Mouse (Mus musculus) gastrocnemius, postnatal 4 days (tissue): ENCODE results near the gene Cnn1. TPM values are rescaled to one million over a fixed set of nuclear protein-coding genes. Genes with fewer than 3 reads are reported as not detected.

Experiments used
- DNase-seq, 2 experiments: peaks; one replicate each; pipeline ENCODE4 v3.0.0; 2021 to 2022; ENCODE audit warnings: low spot score in 2 of 2, mixed read lengths in 2 of 2
- long read RNA-seq, 2 experiments: library from polyadenylated mRNA; stranded (forward); transcript quantifications; one replicate each; pipeline ENCODE4 v2.0.0; 2021
- total RNA-seq, 2 experiments: library from RNA; stranded (reverse); gene quantifications; 2 replicates each; pipeline ENCODE4 v1.2.3; 2021

The Cnn1 gene
- 1 to 10 TPM; 7.2 to 7.5 TPM for total RNA-seq
- long read RNA-seq, experiment 1, transcript Cnn1-201 (7 exons, 2,381 nt) = major isoform, 21 of 23 reads
- long read RNA-seq, experiment 1, partial matches to known transcripts = 0 of 23 reads
- long read RNA-seq, experiment 1, other reads (novel, unspliced or antisense) = 2 of 23 reads
- long read RNA-seq, experiment 2, transcript Cnn1-201 (7 exons, 2,381 nt) = major isoform, 22 of 25 reads
- long read RNA-seq, experiment 2, partial matches to known transcripts = 1 of 25 reads
- long read RNA-seq, experiment 2, other reads (novel, unspliced or antisense) = 2 of 25 reads

- DNase-seq = no peak
Measured at GRCm38 (mm10) chr9:22098993-22099696, at the start of gene Cnn1. TSS of gene Cnn1 (plus strand) at chr9:22099216.

GRCm38 (mm10) chr9:22049315-22049714 lies 49.7 kb upstream of the Cnn1 start:
- DNase-seq = no peak

- DNase-seq = no peak
Measured at GRCm38 (mm10) chr9:22049721-22050270, 49.2 kb upstream of the Cnn1 start.

GRCm38 (mm10) chr9:22050351-22050889 lies 48.6 kb upstream of the Cnn1 start:
- no peak for DNase-seq

- DNase-seq = no peak
Measured at GRCm38 (mm10) chr9:22051161-22051957, 47.7 kb upstream of the Cnn1 start.

- DNase-seq = no peak
Measured at GRCm38 (mm10) chr9:22051958-22052254, 47.1 kb upstream of the Cnn1 start, which contains the start of gene Elavl3. TSS of gene Elavl3 (minus strand) at chr9:22052023.

GRCm38 (mm10) chr9:22053657-22054056 lies 45.4 kb upstream of the Cnn1 start:
- DNase-seq = no peak

- DNase-seq = peak in 1 of 2 experiments; percentile 58
Measured at GRCm38 (mm10) chr9:22054411-22055076, 44.5 kb upstream of the Cnn1 start.

- no peak for DNase-seq
Measured at GRCm38 (mm10) chr9:22055713-22056112, 43.3 kb upstream of the Cnn1 start.

- no peak for DNase-seq
Measured at GRCm38 (mm10) chr9:22056303-22056910, 42.6 kb upstream of the Cnn1 start.

- DNase-seq = no peak
Measured at GRCm38 (mm10) chr9:22057031-22057517, 41.9 kb upstream of the Cnn1 start.

GRCm38 (mm10) chr9:22058011-22058424 lies 41.0 kb upstream of the Cnn1 start:
- DNase-seq = no peak

- DNase-seq = no peak
Measured at GRCm38 (mm10) chr9:22061339-22061738, 37.7 kb upstream of the Cnn1 start.

GRCm38 (mm10) chr9:22064341-22064740 lies 34.7 kb upstream of the Cnn1 start:
- DNase-seq = peak in 1 of 2 experiments; percentile 14

- no peak for DNase-seq
Measured at GRCm38 (mm10) chr9:22065642-22066041, 33.4 kb upstream of the Cnn1 start.

GRCm38 (mm10) chr9:22066433-22066832 lies 32.6 kb upstream of the Cnn1 start:
- DNase-seq = peak in 1 of 2 experiments; percentile 51

GRCm38 (mm10) chr9:22067195-22067594 lies 31.8 kb upstream of the Cnn1 start:
- DNase-seq = no peak

- DNase-seq = no peak
Measured at GRCm38 (mm10) chr9:22069881-22070553, 29.0 kb upstream of the Cnn1 start.

GRCm38 (mm10) chr9:22070791-22071573 lies 28.0 kb upstream of the Cnn1 start, which contains the start of the genes Gm49318 and Zfp653:
TSS of gene Gm49318 (minus strand) at chr9:22071259.
TSS of gene Zfp653 (minus strand) at chr9:22071376.
- DNase-seq = peak; percentile 95 to 99
